ENCODE assay signal across 9 mouse cellular contexts in the genomic region with DNA sequence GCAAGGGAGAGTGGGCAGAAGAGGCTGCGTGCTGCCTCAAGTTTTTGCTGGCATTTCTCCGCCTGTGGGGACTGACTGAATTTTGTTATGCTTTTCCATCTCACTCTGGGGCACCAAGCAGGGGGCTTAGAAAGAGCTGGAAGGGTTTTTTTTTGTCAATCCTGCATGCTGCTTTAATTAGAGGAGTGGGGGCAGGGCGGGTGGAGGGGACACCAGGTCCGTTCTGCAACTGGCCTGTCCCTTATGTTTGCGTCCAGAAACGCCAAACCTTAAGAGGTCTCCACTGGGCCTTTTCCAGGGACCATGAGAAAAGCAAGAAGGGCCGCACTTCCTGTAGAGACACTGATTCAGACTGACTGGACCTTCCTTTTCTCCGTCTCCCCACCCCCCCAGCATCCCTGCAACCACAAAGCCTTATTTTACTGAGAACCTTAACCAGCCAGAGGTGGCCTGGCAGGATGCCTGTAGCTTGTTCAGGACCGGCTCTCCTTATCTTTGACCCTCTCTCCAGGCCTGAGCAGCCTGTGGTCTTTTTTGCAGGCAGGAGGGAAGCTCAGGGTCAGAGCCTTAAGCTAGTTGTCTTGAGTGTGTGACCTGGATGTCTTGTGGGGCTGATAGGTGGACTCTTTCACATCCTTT. TPM values are rescaled to one million over a fixed set of nuclear protein-coding genes. Genes with fewer than 3 reads are reported as not detected.
A peak's percentile ranks its signal among the peaks of the same experiment; 100 is the strongest.
DNase-seq lines count a peak whose midpoint lies in the region; ATAC-seq and TF ChIP-seq lines count a peak whose summit lies in the region.
"Had no signal": no experiment of that assay in that cellular context is flagged by ENCODE, and none has a peak within 500 bp of the region (broad histone marks: within the 10 kb centered on the region; RNA-seq: fewer than 3 reads in every experiment).

No protein-coding gene starts in this region.

- no peak for DNase-seq in lung, adult 18-20 months
- no peak for DNase-seq in forebrain, embryonic 11.5 days (ENCODE audit: low spot score)
- DNase-seq in intestine, embryonic 14.5 days (ENCODE audit: low spot score): no peak
- DNase-seq in midbrain, postnatal 0 days (ENCODE audit: low spot score): no peak
- DNase-seq in spleen, postnatal 36 days (ENCODE audit: low spot score in 2 of 2): no peak

- peak overlapping the region; percentile 88 for H3K4me2 ChIP-seq in lung, embryonic 15.5 days
- H3K4me2 ChIP-seq in forebrain, embryonic 11.5 days (ENCODE audit: low read depth, low read length, severe bottlenecking): peak overlapping the region; percentile 99
- peak overlapping the region; percentile 82 for H3K4me2 ChIP-seq in intestine, embryonic 14.5 days (ENCODE audit: low read length)
- peak overlapping the region; percentile 94 for H3K4me2 ChIP-seq in midbrain, postnatal 0 days (ENCODE audit: low read depth, low read length, poor library complexity, severe bottlenecking)

- TF ChIP-seq CTCF in midbrain, postnatal 0 days (IDR thresholded peaks at IDR 0.05): no peak

- H3K27ac ChIP-seq in lung, embryonic 15.5 days: 0 out of 2 replicates have a peak overlapping the region, but pooled peaks have one; percentile 29
- no peak overlapping the region for H3K27ac ChIP-seq in forebrain, embryonic 11.5 days (ENCODE audit: low read depth, low read length)
- no peak overlapping the region for H3K27ac ChIP-seq in intestine, embryonic 14.5 days (ENCODE audit: low read depth)
- H3K27ac ChIP-seq in midbrain, postnatal 0 days (ENCODE audit: low read depth, low read length): no peak overlapping the region
- H3K27ac ChIP-seq: macrophage had no signal

- H3K27me3 ChIP-seq in lung, embryonic 15.5 days: no peaks in the 10 kb centered on the region
- H3K27me3 ChIP-seq in forebrain, embryonic 11.5 days (ENCODE audit: control insufficient read depth, insufficient read depth, low read length): no peaks in the 10 kb centered on the region
- no peaks in the 10 kb centered on the region for H3K27me3 ChIP-seq in intestine, embryonic 14.5 days (replicated peaks; ENCODE audit: control insufficient read depth, insufficient read depth, low read length)
- no peaks in the 10 kb centered on the region for H3K27me3 ChIP-seq in midbrain, postnatal 0 days (ENCODE audit: insufficient read depth, low read length)

- H3K4me3 ChIP-seq in lung, embryonic 15.5 days: peak overlapping the region; percentile 82
- H3K4me3 ChIP-seq in forebrain, embryonic 11.5 days (ENCODE audit: low read depth, low read length): peak overlapping the region; percentile 100
- H3K4me3 ChIP-seq in intestine, embryonic 14.5 days (ENCODE audit: low read depth, low read length): peak overlapping the region; percentile 83
- H3K4me3 ChIP-seq in midbrain, postnatal 0 days (ENCODE audit: low read depth, low read length): peak overlapping the region; percentile 96

- H3K9ac ChIP-seq in lung, embryonic 15.5 days: peak overlapping the region; percentile 89
- H3K9ac ChIP-seq in forebrain, embryonic 11.5 days (ENCODE audit: low read length): peak overlapping the region; percentile 95
- peak overlapping the region; percentile 87 for H3K9ac ChIP-seq in intestine, embryonic 14.5 days (ENCODE audit: low read length)
- peak overlapping the region; percentile 90 for H3K9ac ChIP-seq in midbrain, postnatal 0 days (replicated peaks; ENCODE audit: low read length, poor library complexity, severe bottlenecking)

- 17% methylated on average over 9 of the region's 9 CpGs for WGBS in lung, embryonic 15.5 days
- WGBS in forebrain, embryonic 11.5 days: 13% methylated on average over 9 of the region's 9 CpGs
- WGBS in intestine, embryonic 14.5 days: 24% methylated on average over 9 of the region's 9 CpGs
- 15% methylated on average over 9 of the region's 9 CpGs for WGBS in midbrain, postnatal 0 days

- H3K4me1 ChIP-seq in lung, embryonic 15.5 days: peaks cover 43% of the 10 kb centered on the region
- H3K4me1 ChIP-seq in forebrain, embryonic 11.5 days (replicated peaks; ENCODE audit: control insufficient read depth, insufficient read depth, low read length): peaks cover 32% of the 10 kb centered on the region
- peaks cover 33% of the 10 kb centered on the region for H3K4me1 ChIP-seq in intestine, embryonic 14.5 days (replicated peaks; ENCODE audit: control insufficient read depth, insufficient read depth, low read length)
- peaks cover 25% of the 10 kb centered on the region for H3K4me1 ChIP-seq in midbrain, postnatal 0 days (ENCODE audit: insufficient read depth, low read length)

- ATAC-seq in lung, embryonic 15.5 days (ENCODE audit: borderline replicate concordance, extremely low read depth, low FRiP score, low TSS enrichment): no peak
- no peak for ATAC-seq in forebrain, embryonic 11.5 days (replicated peaks; ENCODE audit: low FRiP score)
- ATAC-seq in intestine, embryonic 14.5 days (replicated peaks; ENCODE audit: low FRiP score, low TSS enrichment, low read depth): no peak
- no peak for ATAC-seq in midbrain, postnatal 0 days (ENCODE audit: low FRiP score)
- no peak for ATAC-seq in activated CD4-positive, CD25-positive, alpha-beta regulatory T cell, adult 4 months
- no peak for ATAC-seq in CD4-positive, CD25-positive, alpha-beta regulatory T cell, adult 4 months

- no peaks in the 10 kb centered on the region for H3K9me3 ChIP-seq in lung, embryonic 15.5 days
- H3K9me3 ChIP-seq in forebrain, embryonic 11.5 days (ENCODE audit: control insufficient read depth, low read length): no peaks in the 10 kb centered on the region
- no peaks in the 10 kb centered on the region for H3K9me3 ChIP-seq in intestine, embryonic 14.5 days (ENCODE audit: control insufficient read depth, low read length)
- no peaks in the 10 kb centered on the region for H3K9me3 ChIP-seq in midbrain, postnatal 0 days (ENCODE audit: low read length)

- peaks cover 37% of the 10 kb centered on the region for H3K36me3 ChIP-seq in lung, embryonic 15.5 days
- peaks cover 16% of the 10 kb centered on the region for H3K36me3 ChIP-seq in forebrain, embryonic 11.5 days (ENCODE audit: control insufficient read depth, insufficient read depth, low read length)
- peaks cover 52% of the 10 kb centered on the region for H3K36me3 ChIP-seq in intestine, embryonic 14.5 days (ENCODE audit: control insufficient read depth, insufficient read depth, low read length)
- peaks cover 18% of the 10 kb centered on the region for H3K36me3 ChIP-seq in midbrain, postnatal 0 days (ENCODE audit: insufficient read depth, low read length)

RNA-seq across cellular contexts. Expression of a gene that starts 3.0 kb away (rescaled TPM):
- polyA plus RNA-seq in lung, embryonic 15.5 days (2015; fragmentation: Nextera tagmentation; extraction: Ambion mirVana): 90.3 and 90.4 TPM in 2 replicates
- 135 and 138 TPM in 2 replicates for polyA plus RNA-seq in forebrain, embryonic 11.5 days (2014; fragmentation: Nextera tagmentation; extraction: Ambion mirVana)
- polyA plus RNA-seq in intestine, embryonic 14.5 days (2014; fragmentation: Nextera tagmentation; extraction: Ambion mirVana): 73.2 and 76.2 TPM in 2 replicates
- total RNA-seq in midbrain, postnatal 0 days (2014; rRNA removed): 172 and 176 TPM in 2 replicates
- polyA plus RNA-seq in midbrain, postnatal 0 days (2015; fragmentation: Nextera tagmentation; extraction: Ambion mirVana): 110 and 126 TPM in 2 replicates
- polyA plus RNA-seq in activated CD4-positive, CD25-positive, alpha-beta regulatory T cell, adult 4 months (2017; shearing (Covaris generic)): 10 to 100 TPM; 42.9 to 48.0 TPM
- polyA plus RNA-seq in CD4-positive, CD25-positive, alpha-beta regulatory T cell, adult 4 months (2017; shearing (Covaris generic)): 10 to 100 TPM; 60.0 to 60.9 TPM
